Mouse (Mus musculus): ENCODE results near the gene Jmjd1c. TPM values are rescaled to one million over a fixed set of nuclear protein-coding genes. Genes with fewer than 3 reads are reported as not detected.

Jmjd1c gene
- total RNA-seq (2021) = 10 to 100 TPM; 75.9 to 85.6 TPM
- long read RNA-seq, experiment 1, partial matches to known transcripts = 9 of 16 reads
- long read RNA-seq, experiment 1, other reads (novel, unspliced or antisense) = 7 of 16 reads
- long read RNA-seq, experiment 2, partial matches to known transcripts = 12 of 14 reads
- long read RNA-seq, experiment 2, other reads (novel, unspliced or antisense) = 2 of 14 reads

DNA sequence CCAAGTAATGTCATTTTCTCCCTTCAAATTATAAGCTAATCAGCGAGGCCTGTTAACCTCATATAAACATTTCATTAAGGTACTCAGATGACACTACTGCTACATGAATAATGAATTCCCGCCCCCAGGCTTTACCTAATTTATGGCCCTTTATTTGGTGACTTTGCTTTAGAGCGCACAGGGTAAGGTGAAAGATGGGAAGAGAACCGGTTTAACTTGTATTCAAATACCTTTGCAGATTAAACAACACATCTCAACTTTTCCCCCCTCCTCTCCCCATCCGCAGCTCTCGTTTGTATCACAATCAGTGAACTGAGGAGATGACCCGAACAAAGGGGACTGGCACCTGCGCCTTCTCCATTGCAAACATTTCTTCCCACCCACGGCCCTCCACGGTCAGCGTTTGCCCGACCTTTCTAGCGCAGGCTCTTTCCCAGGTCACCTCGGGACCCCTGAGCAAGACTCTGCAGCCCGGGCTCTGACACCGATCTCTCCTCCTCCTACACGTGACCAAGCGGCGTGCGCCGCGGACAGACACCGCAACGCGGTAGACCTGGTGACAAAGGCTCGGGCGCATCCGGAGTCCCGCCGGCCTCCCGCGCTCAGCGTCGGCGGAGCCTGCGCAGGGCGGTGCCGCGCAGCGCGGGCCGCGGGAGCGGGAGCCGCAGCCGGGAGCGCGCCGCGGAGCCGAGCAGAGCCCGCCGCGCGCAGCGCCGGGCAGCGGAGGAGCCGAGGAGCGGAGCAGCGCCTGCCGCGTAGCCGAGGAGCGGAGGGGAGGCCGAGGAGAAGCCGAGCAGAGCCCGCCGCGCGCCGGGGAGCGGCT, at the start of gene Jmjd1c:
TSS of gene Jmjd1c (plus strand) at position 328 of the 823 bp plus-strand sequence.
- peak; percentile 74 to 88 for DNase-seq (ENCODE audit: low spot score in 2 of 2)

DNA sequence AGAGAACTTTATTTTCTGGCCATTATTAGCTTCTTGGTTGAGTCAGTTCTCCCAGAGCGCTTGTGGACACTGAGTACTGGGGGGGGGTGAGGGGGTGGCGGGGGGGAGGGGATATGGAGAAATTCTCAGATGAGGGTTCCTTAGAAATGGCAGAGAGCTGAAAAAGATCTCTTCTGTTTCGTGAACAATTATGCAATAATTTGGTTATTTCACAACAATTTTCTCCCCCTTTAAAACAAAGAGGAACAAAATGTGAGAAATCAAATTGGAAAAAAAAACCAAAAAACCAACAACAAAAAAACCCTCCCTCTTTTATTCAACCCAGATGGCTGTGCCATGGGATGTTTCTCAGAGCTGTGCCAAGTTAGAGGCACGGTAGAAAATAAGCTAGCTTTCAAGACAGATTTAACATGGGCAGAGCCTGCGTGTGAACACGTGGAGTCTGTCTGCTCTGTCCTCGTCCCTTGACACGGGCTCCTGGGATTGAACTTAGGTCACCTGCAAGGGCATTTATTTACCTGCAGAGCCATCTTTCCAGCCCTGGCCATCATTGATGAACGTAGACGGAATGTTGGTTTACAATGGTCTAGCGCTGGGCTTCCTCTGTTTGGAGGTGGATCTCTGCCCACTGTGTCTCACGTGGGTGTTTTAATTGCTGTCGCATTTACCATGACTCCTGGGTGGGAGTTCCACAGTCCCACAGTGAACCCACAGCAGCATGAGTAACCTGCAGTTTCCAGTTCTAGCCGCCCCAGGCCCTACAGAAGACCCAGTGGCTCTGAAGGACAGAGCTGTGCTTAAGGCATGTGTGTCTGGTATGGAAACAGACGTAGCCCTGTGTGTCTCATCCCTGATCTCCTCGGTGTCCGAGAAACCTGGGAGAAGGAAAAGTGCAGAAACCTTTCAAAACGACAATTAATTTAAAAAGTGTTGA, 47.9 kb upstream of the Jmjd1c start:
- DNase-seq (ENCODE audit: low spot score in 2 of 2) = peak in 1 of 2 experiments; percentile 39

DNA sequence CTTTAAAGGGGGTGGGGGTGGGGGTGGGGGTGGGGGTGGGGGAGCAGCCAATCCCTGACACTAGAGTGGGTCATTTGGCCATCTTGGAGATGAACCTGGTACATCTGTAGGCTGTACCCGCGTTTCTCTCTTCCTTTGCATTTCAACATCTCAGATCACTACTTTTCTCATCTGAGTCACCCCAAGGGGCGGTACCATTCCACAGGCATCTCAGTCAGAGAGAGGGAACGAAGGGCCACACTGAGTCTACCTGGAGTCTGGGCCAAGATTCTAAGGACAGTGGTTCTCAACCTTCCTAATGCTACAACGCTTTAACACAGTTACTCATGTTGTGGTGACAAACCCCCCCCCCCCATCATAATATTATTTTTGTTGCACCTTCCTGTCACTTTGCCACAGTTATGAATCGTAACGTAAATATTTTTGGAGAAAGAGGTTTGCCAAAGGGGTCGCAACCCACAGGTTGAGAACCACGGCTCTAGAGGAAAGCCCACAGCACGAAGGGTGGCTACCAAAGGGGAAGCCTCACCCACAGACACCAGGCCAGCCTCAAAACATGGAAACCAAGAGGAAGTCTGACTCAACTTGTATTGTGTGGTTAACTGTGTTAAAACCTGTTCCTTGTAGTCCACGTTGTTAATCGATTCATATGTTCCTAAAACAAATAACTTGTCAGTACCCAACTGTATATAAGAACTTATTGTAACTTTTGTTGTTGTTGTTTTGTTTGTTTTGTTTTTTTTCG, 46.9 kb upstream of the Jmjd1c start:
- no peak for DNase-seq (ENCODE audit: low spot score in 2 of 2)

DNA sequence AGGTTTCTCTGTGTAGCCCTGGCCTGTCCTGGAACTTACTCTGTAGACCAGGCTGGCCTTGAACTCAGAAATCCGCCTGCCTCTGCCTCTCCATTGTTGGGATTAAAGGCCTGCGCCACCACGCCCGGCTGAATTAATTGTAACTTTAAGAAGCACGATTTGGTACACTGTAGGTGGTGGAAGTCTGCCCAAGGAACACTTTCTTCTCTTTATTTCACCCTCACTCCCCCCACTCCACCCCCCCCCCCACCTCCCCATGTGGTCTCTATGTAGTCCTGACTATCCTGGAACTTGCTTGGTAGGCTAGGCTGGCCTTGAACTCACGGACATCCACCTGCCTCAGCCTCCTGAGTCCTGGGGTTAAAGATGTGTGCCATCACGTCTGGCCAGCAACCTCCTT, 46.3 kb upstream of the Jmjd1c start:
- DNase-seq (ENCODE audit: low spot score in 2 of 2) = no peak

DNA sequence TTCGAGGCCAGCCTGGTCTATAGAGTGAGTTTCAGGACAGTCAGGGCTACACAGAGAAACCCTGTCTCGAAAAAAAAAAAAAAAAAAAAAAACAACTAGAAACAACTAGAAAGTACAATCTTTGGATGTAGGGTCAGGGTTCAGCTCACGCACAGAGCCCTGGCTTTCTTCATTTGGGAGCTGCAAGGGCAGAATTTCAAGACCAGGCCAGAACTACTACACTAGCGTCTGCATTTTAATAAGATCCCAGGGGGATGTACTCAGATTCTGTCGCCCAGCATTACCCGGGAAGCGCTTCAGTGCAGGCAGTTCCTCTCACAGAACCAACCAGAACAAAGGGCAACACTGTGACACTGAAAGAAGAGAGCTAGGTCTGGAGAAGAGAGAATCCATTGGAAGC, 45.2 kb upstream of the Jmjd1c start:
- no peak for DNase-seq (ENCODE audit: low spot score in 2 of 2)

DNA sequence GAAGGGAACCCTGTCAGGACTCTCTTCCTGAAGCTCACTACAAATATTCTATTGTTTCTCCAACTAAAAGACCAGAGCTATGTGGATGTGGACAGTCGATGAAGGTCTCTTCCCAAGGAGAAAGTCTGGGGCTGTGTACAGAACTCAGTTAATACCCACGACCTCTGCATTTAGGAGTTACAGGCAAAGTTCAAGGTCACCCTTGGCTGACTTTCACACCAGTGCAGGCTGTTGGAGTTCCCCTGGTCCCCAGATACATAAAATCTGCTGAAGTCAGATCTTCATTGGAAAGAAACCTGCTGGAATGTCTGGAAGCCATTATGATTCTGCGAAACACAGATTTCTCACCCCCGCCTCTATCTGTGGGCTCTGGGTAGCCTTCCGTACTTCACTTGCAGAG, 44.5 kb upstream of the Jmjd1c start:
- DNase-seq (ENCODE audit: low spot score in 2 of 2) = no peak

DNA sequence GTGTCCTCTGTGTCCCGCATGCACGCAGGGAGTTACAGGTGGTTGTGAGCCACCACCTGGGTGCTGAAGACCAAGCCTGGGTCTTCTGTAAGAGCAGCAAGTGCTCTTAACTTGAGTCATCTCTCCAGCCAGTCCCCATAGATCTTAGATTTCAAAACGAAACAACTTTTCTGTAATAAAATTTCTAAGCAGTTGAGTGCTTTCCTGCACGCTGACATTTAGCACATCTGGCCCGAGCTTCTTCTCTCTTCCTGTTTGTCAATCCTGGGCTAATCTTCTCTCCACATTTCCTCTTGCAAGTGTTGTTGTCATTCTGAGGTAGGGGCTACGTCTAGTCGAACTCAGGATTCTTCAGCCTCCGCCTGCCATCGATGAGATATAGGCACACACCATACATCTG, 43.5 kb upstream of the Jmjd1c start:
- no peak for DNase-seq (ENCODE audit: low spot score in 2 of 2)

DNA sequence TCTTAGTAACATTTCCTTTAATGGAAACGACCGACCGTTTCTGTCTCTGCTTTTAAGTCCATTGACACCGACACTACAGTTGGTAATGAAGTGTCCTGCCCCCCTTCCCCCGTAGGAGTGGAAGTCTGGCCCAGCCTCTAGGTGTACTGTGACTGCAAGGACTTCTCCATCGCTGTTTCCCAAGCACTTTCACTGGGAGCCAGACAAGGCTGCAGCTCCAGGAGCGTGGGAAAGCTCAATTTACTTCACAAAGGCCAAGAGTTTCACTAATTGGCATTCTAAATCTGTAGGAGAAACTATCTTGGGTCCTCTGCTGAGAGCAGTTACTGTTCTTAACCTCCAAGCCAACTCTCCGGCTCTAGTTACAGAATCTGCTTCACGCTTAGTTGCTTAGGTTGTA, 42.5 kb upstream of the Jmjd1c start:
- no peak for DNase-seq (ENCODE audit: low spot score in 2 of 2)

DNA sequence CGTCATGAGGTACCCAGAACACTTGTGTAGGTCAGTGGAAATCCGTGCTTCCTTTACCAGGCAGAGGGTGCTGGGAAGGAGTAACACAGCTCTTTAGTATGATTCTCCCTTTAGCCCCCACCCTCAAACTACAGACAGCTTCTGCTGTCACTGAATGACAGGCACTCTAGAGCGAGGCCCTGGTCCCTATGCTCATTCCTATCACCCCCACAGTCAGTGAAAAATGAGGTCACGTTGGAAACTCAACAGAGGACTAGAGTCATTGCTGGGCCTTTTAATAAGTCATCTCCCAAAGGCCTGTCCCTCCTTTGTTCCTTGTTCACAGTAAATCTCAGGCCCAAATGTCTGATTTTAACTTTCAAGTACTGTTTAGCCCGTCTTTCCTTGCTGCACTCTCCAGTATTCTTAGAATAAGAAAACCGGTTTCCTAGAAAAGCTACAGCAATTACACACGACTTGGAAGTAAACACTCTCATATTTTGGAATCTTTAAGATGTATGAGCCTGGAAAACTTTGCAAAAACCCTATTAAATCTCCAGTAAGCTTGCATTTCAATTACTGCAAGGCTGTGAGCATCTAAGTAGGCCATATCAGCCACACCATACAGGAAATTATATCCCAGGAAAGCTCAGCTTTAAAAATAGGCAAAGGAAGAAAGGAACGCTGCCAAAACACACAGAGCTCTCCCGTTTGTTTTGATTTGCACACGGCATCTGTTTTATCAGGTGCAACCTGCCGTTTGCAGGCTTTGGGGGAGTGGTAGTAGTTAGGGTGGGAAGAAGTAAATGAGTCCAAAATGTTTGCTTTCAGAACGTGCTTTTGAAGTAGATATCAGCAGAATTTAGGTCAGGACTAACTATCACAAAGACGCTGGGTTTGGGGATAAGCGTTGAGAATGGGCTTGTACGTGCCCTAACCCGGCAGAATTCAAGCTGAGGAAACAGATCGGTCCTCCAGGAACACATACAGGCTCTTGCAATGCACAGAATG, 39.8 kb upstream of the Jmjd1c start:
- DNase-seq (ENCODE audit: low spot score in 2 of 2) = no peak

DNA sequence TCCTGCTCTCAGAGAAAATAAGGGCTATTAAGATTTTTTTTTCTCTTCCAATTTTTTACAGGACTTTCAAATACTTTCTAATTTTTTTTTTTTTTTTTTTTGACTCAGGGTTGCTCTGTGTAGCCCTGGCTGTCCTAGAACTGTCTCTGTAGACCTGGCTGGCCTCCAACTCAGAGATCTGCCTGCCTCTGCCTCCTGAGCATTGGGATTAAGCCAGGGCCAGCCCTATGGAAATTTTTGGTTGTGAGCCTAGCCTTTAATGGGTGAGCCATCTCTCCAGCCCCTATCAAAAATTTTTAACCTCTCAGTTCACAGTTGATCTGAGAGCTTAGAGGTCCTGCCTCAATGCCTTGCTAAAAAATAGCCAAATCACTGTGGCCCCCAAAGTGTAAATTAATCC, 38.7 kb upstream of the Jmjd1c start:
- DNase-seq (ENCODE audit: low spot score in 2 of 2) = no peak

DNA sequence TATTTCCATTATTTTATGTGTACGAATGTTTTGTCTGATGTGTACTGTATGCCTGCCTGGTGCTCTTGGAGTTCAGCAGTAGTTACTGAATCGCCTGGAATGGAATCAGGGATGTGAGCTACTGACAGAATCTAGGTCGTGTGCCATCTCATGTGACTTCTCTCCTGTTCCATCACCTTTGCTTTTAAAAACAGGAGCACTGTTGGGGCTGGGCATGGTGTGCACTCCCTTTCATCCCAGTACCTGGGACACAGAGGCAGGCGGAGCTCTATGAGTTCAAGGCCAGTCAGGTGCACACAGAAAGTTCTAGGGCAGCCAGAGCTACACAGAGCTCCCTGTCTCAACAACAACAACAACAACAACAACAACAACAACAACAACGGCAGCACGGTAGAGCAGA, 38.2 kb upstream of the Jmjd1c start:
- DNase-seq (ENCODE audit: low spot score in 2 of 2) = no peak

DNA sequence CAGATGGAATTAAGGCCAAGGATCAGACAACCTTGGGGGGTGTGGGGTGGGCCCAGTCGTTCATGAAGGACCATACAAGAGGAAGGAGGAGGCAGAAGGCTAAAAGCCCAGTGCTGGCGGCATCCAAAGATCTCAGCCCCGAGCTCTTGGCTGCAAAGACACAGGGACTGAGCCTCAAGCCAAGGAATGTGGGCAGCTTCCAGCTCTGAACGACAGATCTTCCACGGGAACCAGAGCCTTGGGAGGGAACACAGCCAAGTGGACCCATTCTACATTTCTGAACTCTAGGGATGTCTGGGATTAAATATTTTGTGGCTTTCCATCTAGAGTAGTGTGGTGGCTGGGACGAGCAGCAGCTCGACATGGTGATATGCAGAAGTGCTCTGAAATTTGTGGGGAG, 37.6 kb upstream of the Jmjd1c start:
- DNase-seq (ENCODE audit: low spot score in 2 of 2) = peak in 1 of 2 experiments; percentile 43

DNA sequence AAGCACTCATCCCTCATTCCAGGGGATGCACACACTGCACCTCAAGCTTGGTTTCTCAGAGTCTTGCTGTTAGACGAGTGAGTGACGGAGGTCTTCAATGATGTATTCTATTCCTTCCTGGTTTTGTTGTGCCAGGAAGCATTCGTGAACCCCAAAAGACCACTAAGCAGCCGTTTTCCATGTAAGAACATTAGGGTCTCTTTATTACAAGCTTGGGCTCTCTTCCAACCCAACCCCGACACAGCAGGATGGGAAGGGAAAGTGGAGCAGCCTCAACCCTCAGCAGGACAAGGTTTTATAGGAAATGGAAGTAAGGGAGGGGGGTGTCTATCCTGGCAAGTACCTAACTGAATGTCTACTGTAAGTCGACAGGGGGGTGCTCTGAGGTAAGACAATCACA, 37.2 kb upstream of the Jmjd1c start:
- no peak for DNase-seq (ENCODE audit: low spot score in 2 of 2)

DNA sequence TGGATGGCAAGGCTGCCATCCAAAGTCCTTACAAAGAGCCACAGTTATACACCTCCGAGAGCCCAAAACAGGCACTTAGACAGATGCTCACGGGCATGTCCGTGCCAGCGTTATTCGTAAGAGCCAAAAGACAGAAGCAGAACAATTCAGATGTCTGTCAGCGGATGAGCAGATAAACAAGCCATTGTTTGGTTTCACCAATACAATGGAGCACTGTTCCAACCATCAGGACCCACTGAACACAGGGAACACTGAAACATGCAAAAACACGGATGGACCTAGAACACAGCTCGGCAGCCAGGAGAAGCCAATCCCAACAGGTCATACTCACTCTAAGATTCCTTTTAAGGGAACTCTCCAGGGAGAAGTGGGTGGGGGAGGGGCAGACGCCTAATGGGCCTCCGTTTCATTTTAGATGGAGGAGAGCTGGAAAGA, 34.5 kb upstream of the Jmjd1c start:
- DNase-seq (ENCODE audit: low spot score in 2 of 2) = no peak

DNA sequence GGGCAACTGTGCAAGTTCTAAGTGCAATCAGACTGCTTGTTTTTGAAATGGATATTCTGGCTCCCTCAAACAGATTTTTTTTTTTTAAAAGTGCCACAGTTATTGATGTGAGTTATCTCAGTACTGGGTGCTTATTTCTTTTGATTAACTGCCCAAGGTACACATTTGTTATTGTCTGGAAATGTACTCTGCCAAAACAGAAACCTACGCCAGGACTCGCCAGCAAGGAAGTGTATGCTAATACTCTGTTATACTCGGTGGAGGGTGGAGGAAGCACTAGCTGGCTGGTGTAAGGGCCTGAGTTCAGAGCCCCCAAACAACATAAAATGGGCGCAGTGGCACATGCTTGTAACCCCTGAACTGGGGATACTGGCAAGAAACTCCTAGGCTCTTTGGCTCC, 34.1 kb upstream of the Jmjd1c start:
- no peak for DNase-seq (ENCODE audit: low spot score in 2 of 2)

DNA sequence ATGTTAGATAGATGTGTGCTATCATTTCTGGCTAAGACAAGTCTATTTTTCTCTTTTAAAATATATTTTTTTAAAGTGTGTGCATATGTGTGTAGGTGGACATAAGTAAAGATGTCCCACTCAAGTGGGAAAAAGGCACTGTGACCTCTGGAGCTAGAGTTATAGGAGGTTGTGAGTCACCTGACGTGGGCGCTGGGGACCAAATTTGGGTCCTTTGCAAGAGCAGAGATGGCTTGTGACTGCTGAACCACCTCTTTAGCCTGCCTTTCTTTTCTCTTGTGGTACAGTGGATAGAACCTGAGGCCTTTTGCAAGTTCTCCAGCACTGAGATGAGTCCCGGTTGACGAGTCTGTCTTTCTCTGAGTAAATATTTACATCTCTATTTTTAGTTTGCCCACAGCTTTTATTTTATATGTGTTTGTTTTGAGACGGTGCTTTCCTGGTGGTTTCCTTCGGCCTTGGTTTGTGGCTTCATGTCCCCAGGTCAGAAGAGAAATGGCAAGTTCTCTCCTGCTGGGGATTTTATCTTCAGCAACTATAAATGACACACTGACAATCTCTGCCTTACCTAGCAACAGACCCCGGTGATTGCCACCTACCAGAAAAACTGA, 30.5 kb upstream of the Jmjd1c start:
- no peak for DNase-seq (ENCODE audit: low spot score in 2 of 2)

DNA sequence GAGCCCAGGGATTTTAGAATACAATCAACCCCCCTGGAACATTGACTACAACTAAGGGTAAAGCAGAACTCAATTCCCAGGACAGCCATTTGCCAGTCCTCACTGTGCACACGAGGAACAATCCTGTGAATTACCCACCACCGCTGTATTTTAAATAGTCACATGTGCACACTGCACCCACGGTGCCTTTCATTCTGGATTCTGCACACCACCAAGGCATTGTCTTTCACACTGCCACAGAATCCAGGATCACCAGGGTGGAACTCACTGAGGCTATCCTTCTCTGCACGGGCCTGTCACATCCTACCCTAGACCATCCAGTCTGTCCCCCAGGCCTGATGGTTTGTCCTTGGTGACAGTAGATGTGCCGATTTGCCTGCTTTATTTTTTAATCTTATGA, 30.0 kb upstream of the Jmjd1c start:
- DNase-seq (ENCODE audit: low spot score in 2 of 2) = no peak

DNA sequence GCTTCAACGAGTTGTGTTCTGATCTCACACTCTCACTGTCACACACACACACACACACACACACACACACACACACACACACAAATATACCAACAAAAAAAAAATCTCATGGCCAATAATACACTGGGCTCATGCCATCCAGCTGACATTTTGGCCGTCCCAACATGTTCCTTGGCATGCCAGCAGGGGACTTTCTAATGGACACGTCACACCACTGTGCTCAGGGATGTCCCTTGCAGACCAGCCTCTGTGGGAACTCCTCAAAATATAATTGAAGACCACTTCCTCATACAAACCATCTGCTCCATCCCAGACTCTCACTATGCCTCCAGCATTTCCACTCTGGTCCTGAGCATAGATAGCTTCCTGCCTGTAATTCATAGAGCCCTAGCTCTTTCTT, 29.5 kb upstream of the Jmjd1c start:
- no peak for DNase-seq (ENCODE audit: low spot score in 2 of 2)

DNA sequence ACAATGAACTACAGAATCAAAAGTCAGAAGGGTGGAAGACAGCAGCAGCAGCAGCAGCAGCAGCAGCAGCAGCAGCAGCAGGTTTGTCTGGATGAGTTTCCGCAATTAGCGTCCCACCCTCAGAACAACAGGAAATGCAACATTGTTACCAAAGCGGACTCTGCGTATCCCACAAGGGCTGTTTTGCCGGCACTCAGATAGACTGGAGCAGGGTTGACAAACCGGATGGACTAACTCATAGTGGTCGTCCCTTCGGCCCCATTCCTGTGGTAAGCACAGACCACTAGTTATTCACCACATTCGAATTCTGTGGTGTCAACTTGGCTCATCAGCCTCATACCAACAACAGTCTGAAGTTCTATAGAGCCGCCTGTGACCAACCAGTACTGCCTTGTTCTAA, 26.9 kb upstream of the Jmjd1c start:
- no peak for DNase-seq (ENCODE audit: low spot score in 2 of 2)

Measured in left cerebral cortex, adult 18-20 months (tissue).